Mouse (Mus musculus): ENCODE results near the gene Hpse.

DNA sequence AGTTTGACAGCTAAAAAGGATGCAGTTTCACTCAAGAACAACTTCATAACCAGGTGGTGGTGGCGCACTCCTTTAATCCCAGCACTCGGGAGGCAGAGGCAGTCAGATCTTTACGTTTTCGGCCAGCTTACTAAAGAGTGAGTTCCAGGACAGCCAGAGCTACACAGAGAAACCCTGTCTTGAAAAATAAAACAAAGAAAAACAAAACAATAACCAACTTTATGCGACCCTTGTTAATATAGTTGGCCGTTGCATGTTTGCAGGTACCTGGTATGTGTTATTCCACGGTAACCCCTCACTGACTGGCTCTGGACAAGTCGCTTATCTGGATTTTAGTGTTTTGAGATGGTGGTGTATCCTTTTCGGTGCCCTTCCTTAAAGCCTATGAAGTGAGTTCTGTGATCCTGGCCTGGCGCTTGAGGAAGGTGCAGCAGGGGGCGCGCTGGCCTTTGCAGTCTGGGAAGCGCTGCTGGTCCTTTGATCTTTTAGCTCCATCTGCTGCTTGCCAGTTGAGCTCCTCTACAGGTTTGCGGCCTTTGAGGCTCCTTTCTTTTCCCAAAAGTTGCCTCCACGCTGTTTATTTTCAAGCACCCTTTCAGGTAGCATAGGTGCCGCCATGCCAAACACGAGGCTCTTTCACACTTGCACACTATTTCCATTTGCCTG, 44.7 kb downstream of the Hpse start, which contains the start of gene Coq2:
- TF ChIP-seq CTCF (IDR thresholded peaks at IDR 0.05; ENCODE audit: control insufficient read depth, insufficient read depth, insufficient read length) (peak; percentile 89), MAX (IDR thresholded peaks at IDR 0.05) (no peak), MYOG (IDR thresholded peaks at IDR 0.05; ENCODE audit: control insufficient read depth, extremely low read depth, insufficient read length) (no peak), USF1 (IDR thresholded peaks at IDR 0.05; ENCODE audit: low read depth) (no peak)

Data from C2C12 (cell line).